Mouse (Mus musculus): ENCODE results near the gene Notch2.

The Notch2 gene

DNA sequence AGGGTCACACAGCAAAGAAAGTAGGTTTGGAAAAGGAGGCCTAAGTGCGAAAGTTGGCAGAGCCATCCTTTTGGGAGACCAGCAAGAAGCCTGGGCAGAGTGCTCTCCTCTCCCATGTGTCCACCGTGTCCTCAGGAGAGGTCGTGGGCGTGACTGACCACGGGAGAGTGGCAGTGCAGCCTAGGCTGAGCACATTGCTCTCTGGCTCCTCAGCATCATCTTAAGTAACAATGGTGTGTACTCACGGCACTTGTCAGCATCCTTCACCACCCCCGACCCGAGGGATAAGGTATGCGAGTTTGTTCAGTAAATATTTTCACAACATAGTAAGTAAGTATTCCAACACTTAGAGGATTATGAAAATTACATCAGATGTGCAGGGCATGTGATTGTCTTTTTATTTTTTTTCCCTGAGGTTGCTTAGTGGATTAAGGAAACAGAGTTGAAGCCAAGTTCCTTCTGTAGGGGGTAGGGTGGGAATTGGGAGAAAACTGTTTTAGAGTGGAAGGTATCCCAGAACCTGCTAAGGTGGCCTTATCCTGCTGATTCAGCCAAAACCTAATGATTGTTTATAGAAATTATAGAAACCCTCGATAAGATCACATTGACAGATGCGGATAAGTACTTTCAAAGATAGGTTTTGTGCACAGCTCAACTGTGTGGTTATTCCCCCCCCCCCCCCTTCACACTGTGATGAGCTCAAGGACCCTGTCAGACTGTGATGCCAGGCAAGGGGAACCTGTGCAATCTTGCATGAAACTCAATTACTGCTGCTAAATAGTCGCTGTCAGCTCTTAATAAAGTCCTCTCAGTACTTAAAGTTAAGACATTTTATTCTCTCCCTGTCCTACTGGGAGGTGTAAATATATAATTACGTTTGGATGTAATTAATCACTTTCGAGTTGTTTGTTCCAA, 37.4 kb downstream of the Notch2 start:
- no peak for DNase-seq (ENCODE audit: extremely low spot score, low spot score)

DNA sequence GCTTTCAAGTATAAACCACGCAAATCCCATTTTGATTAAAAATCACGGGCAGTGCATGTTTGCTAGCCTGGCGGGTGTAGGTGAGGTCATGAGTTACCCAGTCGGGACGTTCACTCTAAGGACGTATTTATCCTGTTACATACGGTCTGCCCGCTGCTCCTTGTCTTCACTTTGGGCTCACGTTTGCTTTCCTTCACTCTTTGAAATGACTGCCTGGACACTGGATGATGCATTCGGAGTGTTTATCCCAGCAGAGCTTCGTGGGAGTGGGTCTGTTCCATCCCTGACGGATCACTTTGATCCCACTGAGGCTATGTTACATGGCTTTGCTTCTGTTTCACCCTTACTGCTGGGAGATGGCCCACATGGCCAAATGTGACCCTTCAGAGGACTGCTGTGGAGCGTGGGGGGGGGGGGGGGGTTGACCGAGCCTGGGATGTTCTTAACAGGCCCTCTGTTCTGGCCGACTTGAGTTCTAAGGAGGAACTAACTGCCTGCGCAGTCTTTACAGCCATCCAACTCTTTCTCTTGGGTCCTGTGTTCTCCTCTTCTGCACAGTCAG, 38.2 kb downstream of the Notch2 start:
- no peak for DNase-seq (ENCODE audit: extremely low spot score, low spot score)

DNA sequence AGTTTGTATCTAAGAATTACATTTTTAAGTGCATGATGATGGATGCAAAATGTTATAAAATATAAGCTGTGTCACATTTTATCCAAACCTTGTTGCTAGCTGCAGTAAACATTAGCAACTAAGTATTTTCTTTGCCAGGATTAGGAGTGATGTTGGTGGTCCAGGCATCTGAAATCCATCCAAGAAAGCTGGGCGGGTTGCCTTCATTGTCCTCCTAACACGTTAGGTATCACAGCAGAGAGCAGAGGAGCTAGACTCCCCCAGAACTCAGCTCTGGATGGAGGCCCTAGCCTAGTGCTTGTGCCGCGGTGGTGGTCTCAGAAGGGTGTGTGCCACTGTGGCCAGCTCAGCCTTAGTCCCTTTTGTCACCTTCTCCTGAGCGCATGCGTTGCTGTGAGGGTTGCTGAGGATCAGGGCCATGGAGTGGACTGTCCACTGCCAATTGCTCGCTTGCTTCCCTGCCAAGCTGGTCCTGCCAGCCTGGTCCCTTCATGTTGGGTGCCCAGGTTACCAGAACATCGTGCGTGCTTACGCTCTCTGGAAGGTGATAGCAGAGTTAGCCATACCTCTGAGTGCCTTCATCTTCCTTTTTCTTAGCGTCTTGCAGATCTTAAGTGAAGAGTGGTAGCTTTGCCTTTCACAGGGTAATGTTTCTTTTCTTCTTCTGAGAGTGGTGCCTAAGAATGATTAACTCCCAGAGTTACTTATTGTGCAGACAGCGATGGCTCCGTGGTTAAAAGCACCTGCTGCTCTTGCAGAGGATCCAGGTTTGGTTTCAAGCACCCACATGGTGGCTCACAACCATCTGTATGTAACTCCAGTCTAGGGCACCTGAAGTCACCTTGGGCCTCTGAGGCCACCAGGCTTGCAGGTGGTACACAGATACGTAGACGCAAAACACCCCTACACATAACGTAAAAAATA, 39.4 kb downstream of the Notch2 start:
- no peak for DNase-seq (ENCODE audit: extremely low spot score, low spot score)

DNA sequence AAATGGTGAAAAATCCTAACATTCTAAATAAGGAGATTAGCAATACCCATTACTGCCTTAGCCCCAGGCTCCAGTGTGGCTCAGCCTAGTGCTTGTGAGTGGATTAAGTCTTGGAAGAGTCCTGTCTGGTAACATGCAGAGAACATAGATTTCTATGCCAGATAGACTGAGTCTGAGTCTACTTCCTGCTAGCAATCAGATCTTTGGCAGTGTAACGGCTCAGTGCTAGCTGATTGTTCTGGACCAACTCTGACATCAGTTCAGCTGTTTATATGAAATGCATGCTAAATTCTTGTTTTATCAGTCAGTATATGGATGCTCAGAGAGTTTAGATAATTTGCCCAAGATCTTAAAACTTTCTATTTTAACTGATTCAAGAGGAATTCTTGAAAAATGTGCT, 40.5 kb downstream of the Notch2 start:
- DNase-seq (ENCODE audit: extremely low spot score, low spot score): no peak

DNA sequence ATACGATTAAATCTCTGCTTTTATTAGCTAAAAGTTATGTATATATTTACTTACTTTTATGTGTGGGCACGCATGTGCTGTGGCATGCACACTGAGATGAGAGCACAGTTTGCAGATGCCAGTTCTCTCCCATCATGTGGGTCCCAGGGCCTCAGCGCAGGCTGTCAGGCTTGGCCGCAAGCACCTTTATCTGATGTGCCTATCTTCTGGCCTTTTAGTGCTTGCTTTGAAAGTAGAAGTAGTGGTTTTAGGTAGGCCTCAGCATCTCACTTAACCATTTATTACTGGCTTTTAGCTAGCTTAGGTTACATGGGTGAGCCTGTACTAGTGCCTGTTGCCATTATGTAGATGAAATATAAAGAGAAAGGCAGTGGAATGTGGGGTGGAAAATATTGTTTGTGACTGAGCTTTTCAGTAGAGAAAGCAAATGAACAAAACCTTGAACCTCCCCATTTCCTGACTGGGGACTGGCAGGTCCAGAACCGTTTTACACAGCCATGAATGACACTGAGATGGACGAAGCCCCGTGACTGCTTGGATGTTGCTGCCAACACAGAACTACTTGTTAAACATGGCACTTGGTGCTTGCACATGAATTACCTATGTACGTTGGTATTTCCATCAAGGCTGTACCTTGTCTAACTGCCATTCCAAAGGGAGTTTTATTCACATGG, 41.1 kb downstream of the Notch2 start:
- no peak for DNase-seq (ENCODE audit: extremely low spot score, low spot score)

DNA sequence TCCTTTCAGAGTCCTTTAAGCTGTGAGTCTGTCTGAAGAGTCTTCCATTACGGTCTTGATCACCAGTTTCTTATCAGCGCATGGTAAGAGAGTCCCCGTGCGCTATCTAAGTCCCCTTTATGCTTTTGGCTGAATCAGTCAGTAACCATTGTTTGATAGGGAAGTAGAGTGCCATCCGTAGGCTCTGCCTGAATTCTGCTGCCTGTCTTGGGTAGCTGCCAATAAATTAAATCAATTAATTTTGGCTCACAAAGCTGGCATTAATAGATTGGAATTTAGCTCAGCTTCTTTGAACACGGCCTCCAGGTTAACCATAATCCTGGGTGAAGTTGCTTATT, 41.6 kb downstream of the Notch2 start:
- DNase-seq (ENCODE audit: extremely low spot score, low spot score): no peak

DNA sequence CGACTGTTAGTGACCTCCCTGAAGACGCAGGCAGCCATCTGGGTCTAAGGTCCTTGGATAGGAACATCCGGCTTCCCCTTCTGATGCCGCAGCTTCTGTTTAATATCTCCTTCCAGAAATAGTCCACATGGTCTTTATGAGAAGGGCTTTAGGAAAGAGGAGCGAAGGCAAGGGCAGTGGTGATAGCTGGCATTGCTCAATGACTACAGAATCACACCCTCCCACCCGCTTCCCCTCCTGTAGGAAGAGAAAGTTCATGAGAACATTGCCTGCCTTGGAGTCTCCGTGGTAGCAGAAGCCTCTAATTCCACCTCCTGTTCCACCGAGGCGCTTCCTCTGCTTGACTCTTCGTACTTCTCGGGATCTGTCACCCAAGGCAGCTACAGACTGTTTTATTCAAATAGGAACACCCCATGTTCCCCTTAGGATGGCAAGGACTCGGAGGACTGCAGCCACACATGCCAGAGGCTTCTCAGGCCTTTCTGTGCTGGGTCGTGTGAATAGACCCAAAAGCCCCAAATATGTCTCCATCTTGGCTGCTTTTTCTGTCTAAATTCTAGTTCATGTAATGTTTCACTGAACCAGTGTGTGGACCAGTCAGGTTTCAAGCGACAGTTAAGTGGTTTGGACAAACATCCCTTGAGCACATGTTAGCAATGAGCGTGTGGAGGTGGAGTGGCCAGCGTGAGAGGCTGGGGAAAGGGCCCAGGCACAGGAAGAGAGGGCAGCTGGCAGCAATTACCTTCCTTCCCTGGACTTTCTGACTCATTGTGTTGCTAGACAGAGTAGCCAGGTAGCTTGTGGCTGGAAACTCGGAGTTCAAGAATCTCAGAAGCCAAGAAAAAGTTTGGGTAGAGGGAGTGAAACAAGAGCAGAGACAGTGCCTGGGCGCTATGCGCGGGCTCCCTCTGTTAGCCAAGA, 42.7 kb downstream of the Notch2 start:
- DNase-seq (ENCODE audit: extremely low spot score, low spot score): no peak

DNA sequence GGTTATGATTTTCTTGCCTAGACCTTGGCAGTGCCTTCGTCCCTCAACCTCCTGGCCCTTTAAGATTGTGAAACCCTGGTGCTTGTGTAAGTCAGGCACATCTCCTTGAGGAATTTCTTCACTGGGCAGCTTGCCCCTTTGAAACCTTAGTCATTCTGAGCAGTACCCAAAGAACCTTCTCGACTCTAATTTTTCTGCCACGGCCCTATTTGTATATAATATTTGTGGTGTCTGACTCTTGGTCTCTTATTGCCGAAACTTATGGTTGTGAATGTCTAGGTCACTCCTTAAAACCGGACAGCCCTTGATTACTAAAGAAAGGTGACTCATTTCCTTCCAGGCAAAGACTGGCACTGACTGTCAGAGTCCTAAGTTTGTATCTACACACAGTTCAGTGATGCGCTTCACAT, 43.6 kb downstream of the Notch2 start:
- DNase-seq (ENCODE audit: extremely low spot score, low spot score): no peak

DNA sequence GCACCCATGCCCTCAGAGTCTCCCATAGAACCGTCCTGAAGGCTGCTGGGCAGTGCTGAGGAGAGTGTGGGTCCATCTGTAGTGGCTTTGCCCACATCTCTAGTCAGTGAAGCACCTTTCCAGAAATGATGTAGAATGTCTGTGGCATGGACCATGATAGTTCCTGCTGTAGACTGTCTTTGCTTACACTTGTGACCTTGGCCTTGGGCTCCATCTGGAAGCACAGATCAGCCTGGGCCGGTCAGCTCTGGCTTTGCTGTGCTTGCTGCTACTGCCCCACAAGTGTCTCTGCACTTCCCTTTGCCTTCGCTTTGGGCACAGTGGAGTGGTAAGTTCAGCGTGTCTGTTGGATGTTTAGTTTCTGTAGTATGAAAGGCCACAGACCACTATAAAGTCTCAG, 45.7 kb downstream of the Notch2 start:
- DNase-seq (ENCODE audit: extremely low spot score, low spot score): no peak

DNA sequence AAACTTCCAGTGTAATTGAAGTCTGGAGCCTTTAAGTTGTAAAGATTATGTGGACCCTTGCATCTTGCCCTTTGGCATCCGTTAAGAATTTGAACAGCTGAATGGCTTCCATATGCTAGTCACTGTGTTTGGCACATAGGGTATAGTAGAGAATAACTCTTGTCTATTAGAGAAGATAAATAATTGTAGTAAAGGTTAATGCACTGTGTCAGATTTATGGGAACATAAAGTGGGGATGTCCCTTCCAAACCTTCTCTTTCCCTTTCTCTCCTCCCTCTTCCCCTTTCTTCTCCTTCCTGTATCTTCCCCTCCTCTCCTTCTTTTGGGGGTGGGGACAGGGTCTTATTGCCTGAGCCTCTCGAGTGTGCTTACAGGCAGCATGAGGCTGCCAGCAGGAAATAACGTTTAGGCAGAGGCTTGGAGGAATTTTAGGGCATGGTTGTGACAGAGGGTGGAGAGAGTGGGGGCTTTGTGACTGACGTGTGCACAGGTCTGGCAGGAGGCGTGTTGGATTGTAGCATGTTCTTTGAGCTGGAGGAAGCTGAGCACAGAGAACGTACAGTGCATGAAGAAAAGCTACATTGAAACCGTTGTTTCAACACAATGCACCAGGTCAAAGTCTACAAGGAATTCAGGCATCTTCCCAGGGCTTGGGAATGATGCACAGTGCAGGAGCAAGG, 47.8 kb downstream of the Notch2 start:
- no peak for DNase-seq (ENCODE audit: extremely low spot score, low spot score)

DNA sequence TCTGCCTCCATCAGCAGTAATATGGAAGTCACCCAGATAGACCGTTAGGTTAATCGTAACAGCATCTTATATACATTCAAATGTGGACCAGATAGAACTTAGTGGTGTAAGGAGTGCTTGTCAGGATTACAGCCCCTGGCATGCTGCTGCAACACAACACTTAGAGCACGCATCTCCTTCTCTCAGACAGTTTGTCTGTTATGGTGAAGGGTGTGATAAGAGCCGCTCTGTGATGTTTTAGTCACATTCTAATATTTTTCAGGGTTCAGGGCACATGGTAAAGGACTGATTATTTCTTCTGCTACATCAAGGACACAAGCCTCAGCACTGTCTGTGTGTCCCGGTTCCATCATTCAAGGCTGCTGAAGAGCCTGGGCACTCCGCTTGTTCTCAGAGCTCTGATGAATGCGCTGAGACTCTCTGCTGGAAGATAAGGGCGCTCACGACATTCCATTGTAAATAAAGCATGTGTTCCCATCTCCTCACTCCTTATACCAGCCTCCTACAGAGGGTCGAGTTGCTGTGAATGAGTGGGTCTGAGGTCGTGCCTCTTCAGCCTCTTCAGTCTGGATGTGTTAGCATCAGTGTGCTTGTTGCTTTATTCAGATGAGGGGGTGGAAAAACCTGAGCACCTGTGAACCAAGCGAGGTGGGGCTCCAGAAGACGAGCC, 48.5 kb downstream of the Notch2 start:
- DNase-seq (ENCODE audit: extremely low spot score, low spot score): no peak

DNA sequence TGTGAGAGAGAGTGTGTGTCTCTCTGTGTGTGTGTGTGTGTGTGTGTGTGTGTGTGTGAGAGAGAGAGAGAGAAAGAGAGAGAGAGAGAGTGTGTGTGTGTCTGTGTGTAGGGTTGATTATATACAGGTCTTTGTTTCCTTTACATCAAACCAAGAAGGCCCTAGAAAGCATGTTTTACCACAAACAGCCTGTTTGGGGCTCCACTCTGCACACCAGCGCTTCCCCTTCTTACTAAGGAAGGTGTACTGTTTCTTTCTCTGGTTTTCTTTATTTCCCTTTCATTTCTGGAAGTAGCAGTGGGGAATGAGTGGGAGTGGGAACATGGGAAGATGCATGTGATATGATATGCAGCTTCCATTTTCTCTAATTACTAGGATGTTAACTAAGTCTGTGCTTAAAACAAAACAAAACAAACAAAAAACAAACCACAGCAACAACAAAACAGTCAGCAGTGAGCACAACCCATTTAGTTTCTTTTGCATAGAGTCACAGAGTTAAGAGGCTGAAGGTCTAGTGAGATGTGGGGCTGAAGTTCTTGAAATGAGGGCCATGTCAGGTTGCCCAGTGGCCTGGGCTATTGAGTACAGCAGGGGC, 49.4 kb downstream of the Notch2 start:
- DNase-seq (ENCODE audit: extremely low spot score, low spot score): no peak

DNA sequence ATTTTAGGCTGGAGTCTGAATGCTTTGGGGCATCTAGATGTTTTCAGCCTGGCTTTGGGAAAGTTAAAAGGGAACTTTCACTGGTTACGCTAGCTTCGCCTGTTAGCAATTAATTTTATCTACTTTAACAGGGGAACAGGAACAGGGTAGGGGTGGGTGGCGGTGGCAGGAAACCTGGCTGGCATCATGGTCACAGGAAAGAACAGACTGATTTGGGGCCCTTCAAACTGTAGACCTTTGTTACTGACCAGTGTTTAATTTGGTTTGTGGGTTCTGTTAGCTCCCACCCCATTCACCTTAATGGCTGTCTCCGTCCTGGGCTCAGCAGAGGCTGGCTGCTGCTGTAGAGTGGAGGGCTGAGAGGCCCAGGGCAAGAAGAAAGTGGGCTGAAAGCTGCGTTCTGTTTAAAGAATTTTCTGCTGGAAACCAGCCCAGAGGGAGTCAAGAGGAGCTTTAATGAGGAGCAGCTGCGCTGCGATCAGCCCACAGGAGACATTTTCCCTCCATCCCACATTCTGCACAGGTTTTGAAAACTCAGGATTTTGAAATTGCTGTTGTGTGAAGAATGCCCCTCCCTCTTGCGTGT, 50.0 kb downstream of the Notch2 start:
- DNase-seq (ENCODE audit: extremely low spot score, low spot score): peak; percentile 48

DNA sequence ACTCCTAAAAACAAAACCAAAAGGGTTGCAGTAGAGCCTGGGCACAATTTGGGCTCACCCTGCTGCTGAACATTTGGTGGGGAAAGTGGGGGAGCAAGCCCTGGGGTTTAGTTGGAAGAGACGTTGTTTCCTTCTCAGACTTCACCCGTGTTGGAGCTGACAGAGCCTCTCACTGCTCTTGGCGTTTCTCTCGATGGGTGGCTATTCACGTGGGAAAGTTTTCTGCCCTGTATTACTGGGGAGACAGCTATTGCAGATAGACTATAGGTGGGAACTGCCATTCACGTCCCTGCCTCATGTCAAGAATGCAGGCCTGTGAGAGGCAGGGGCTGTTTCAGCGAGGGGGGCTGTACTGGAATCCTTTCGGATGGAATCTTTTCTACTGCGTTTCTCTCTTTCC, 50.5 kb downstream of the Notch2 start:
- no peak for DNase-seq (ENCODE audit: extremely low spot score, low spot score)

DNA sequence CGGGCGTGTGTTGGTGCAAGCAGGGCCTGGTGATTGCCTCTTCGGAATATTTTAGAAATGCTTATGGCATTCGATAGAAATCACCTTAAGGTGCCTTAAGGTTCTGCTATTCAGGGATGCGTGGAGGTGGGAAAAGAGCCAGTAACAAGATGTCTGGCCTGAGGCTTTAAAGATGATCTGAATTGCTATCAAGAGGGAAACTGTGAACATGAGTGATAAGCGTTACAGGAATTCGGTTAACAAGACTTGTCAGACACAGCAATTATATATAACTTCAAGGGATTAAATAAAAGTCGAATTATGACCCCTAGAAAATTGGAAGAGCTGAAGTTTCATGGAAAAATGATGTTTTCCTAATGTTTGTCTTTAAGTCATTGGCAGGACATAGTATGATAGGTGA, 51.7 kb downstream of the Notch2 start:
- DNase-seq (ENCODE audit: extremely low spot score, low spot score): no peak

DNA sequence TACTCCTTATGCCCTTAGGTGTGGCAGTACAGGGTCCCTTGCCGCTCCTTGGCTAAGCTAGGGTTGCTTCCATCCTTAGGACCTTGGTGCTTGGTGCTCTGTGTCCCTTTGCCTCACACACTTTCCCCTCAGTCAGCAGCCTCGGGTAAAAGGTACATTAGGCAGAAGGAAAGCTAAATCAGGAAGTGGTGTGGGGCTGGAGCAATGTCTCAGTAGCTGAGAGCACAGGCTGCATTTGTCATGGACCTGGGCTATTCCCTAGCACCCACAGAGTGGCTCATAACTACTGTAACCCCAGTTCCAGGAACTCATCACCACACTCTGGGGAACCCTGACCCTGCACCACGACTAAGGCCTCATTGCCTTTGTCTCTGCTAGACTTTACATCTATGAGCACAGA, 53.1 kb downstream of the Notch2 start:
- no peak for DNase-seq (ENCODE audit: extremely low spot score, low spot score)

DNA sequence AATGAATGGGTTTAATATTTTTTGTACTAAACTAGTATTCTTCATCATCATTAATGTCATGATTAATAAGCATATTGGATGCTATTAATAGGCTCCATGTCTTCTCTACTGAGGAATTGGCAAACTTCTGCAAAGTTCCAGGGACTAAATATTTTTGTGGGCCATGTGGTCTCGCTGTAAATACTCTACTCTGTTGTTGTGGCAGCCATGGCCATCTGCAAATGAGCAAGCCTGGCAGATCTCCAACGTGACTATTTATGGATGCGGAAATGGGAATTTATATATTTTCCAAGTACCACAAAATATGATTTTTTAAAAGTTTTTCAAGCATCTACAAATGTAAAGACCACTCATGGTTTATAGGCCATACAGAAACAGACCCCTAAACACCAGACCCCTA, 54.1 kb downstream of the Notch2 start:
- no peak for DNase-seq (ENCODE audit: extremely low spot score, low spot score)

DNA sequence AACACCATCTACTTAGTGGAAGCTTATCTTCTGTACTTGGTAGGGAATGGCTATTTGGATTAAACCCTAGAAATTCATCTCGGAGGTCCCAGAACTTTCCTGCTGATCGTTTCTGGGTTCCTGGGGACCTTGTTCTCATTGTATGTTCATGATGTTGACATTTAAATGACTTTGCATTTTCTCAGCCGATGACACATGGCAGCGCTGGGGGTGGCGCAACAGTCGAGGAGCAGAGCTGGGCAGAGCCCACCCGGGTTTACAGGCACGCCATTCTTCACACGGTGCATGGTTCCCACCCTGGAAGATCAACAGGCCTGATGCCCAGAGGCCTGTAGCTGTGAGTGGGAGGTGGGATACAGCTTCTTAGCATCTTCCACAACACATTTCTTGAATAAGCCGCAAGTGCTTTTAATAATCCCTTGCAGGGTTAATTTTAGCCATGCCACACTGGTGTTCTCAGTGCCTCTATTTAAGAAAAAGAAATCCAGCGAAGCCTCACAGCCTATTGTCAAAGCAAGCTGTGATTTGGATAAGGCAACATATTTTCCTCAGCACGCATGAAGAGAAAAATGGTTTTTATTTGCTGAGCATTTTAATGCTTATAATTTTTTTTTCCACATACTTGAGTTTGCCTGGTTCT, 54.6 kb downstream of the Notch2 start:
- DNase-seq (ENCODE audit: extremely low spot score, low spot score): no peak
